Mouse (Mus musculus) limb, embryonic 15.5 days (tissue): Measurements from ENCODE around the gene Tuba1a. TPM values are rescaled to one million over a fixed set of nuclear protein-coding genes. Genes with fewer than 3 reads are reported as not detected.
"Not testable (repeated sequence)": the region's sequence is repeated elsewhere in the genome, so short reads cannot be mapped to it uniquely, and the experiment has no call there.

Experiments
- ATAC-seq: fragments of 200-750 bp; cut with Nextera tagmentation; 2 replicates; pipeline ENCODE4 v1.8.0; 2017; ENCODE audit warnings: low read depth, moderate TSS enrichment; ENCODE audit not compliant: insufficient number of reproducible peaks, low FRiP score, low TSS enrichment
- H3K27ac ChIP-seq: fragments of 300-500 bp; sonication (generic); 2 replicates; pipeline ENCODE4 v1.5.1; 2015; ENCODE audit warnings: moderate library complexity, mild to moderate bottlenecking, inconsistent platforms
- H3K27me3 ChIP-seq: fragments of 300-500 bp; sonication (generic); 2 replicates; pipeline ENCODE4 v1.6.1; 2015; ENCODE audit warnings: inconsistent platforms
- H3K36me3 ChIP-seq: fragments of 300-500 bp; sonication (generic); 2 replicates; pipeline ENCODE4 v1.6.1; 2015; ENCODE audit warnings: inconsistent platforms
- H3K4me1 ChIP-seq: fragments of 300-500 bp; sonication (generic); 2 replicates; pipeline ENCODE4 v1.6.1; 2015; ENCODE audit warnings: inconsistent platforms
- H3K4me2 ChIP-seq: fragments of 300-500 bp; sonication (generic); 2 replicates; pipeline ENCODE4 v1.6.1; 2015; ENCODE audit warnings: mild to moderate bottlenecking, inconsistent platforms
- H3K4me3 ChIP-seq: fragments of 300-500 bp; sonication (generic); 2 replicates; pipeline ENCODE4 v1.5.1; 2015; ENCODE audit warnings: mild to moderate bottlenecking, inconsistent platforms
- H3K9ac ChIP-seq: fragments of 300-500 bp; sonication (generic); 2 replicates; pipeline ENCODE4 v1.6.1; 2015; ENCODE audit warnings: inconsistent platforms
- H3K9me3 ChIP-seq: fragments of 300-500 bp; sonication (generic); 2 replicates; pipeline ENCODE4 v1.6.1; 2016; ENCODE audit warnings: inconsistent platforms
- WGBS: fragments of 180-500 bp; shearing (Covaris S2); methylation state at CpG from one replicate; pipeline ENCODE4 v1.1.7; 2015; 5-methylcytosine and 5-hydroxymethylcytosine counted together
- polyA plus RNA-seq: library from polyadenylated mRNA; unstranded; fragments of >200 nt; fragmentation: Nextera tagmentation; extraction: Ambion mirVana; gene quantifications from 2 replicates; pipeline ENCODE4 v1.2.1, GENCODE M21; 2015

Tuba1a gene
- polyA plus RNA-seq, 1 experiment from 2014 or later = 1,206 TPM

- WGBS = 80% methylated on average over 6 of the region's 6 CpGs
- H3K4me2 ChIP-seq = no peak overlapping the region
- H3K9ac ChIP-seq = no peak overlapping the region
- no peak for ATAC-seq
- no peaks in the 10 kb centered on the region for H3K9me3 ChIP-seq
- H3K36me3 ChIP-seq = no peaks in the 10 kb centered on the region
- H3K4me1 ChIP-seq = peaks cover 39% of the 10 kb centered on the region
- H3K4me3 ChIP-seq = no peak overlapping the region
- no peaks in the 10 kb centered on the region for H3K27me3 ChIP-seq
- H3K27ac ChIP-seq = no peak overlapping the region
Measured at GRCm38 (mm10) chr15:98982100-98982499, 28.6 kb upstream of the Tuba1a start.

- Histone ChIP-seq H3K36me3 (no peaks in the 10 kb centered on the region), H3K9me3 (no peaks in the 10 kb centered on the region), H3K27me3 (no peaks in the 10 kb centered on the region), H3K4me3 (no peak overlapping the region), H3K4me2 (no peak overlapping the region), H3K4me1 (peaks cover 26% of the 10 kb centered on the region), H3K9ac (no peak overlapping the region), H3K27ac (no peak overlapping the region)
- WGBS = 51% methylated on average over 7 of the region's 7 CpGs
- no peak for ATAC-seq
Measured at GRCm38 (mm10) chr15:98980012-98980614, 26.6 kb upstream of the Tuba1a start.

- WGBS = 38% methylated on average over 20 of the region's 20 CpGs
- peak overlapping the region; percentile 69; the same call in 1 of the 2 replicates for H3K27ac ChIP-seq
- no peak overlapping the region for H3K4me2 ChIP-seq
Measured at GRCm38 (mm10) chr15:98978409-98979172, 25.1 kb upstream of the Tuba1a start.

GRCm38 (mm10) chr15:98977759-98978408, 24.4 kb upstream of the Tuba1a start:
- H3K9ac ChIP-seq = no peak overlapping the region
- no peaks in the 10 kb centered on the region for H3K9me3 ChIP-seq
- no peaks in the 10 kb centered on the region for H3K27me3 ChIP-seq
- 0 out of 2 replicates have a peak overlapping the region, but pooled peaks have one; percentile 3 for H3K4me2 ChIP-seq
- H3K4me1 ChIP-seq = peaks cover 21% of the 10 kb centered on the region
- no peaks in the 10 kb centered on the region for H3K36me3 ChIP-seq
- ATAC-seq = no peak
- 45% methylated on average over 14 of the region's 14 CpGs for whole genome bisulfite sequencing
- H3K27ac ChIP-seq = peak overlapping the region; percentile 69
- no peak overlapping the region for H3K4me3 ChIP-seq

More at GRCm38 (mm10) chr15:98978409-98979172, 25.1 kb upstream of the Tuba1a start:
- H3K4me3 ChIP-seq = no peak overlapping the region
- no peak for ATAC-seq
- H3K4me1 ChIP-seq = peaks cover 21% of the 10 kb centered on the region
- H3K9me3 ChIP-seq = no peaks in the 10 kb centered on the region
- H3K27me3 ChIP-seq = no peaks in the 10 kb centered on the region
- H3K9ac ChIP-seq = no peak overlapping the region
- no peaks in the 10 kb centered on the region for H3K36me3 ChIP-seq

GRCm38 (mm10) chr15:98976763-98977758, 23.6 kb upstream of the Tuba1a start:
- H3K4me3 ChIP-seq = no peak overlapping the region
- H3K4me2 ChIP-seq = no peak overlapping the region
- 56% methylated on average over 21 of the region's 21 CpGs for WGBS
- no peaks in the 10 kb centered on the region for H3K27me3 ChIP-seq
- H3K9ac ChIP-seq = no peak overlapping the region
- H3K4me1 ChIP-seq = peaks cover 21% of the 10 kb centered on the region
- peak overlapping the region; percentile 69 for H3K27ac ChIP-seq
- no peaks in the 10 kb centered on the region for H3K36me3 ChIP-seq
- no peaks in the 10 kb centered on the region for H3K9me3 ChIP-seq
- ATAC-seq = no peak

GRCm38 (mm10) chr15:98973015-98973614, 19.6 kb upstream of the Tuba1a start:
- Histone ChIP-seq H3K4me2 (no peak overlapping the region), H3K9ac (no peak overlapping the region), H3K36me3 (no peaks in the 10 kb centered on the region), H3K27ac (peak overlapping the region; percentile 38; the same call in 1 of the 2 replicates), H3K9me3 (no peaks in the 10 kb centered on the region), H3K27me3 (no peaks in the 10 kb centered on the region), H3K4me3 (no peak overlapping the region), H3K4me1 (peaks cover 29% of the 10 kb centered on the region)
- 68% methylated on average over 9 of the region's 9 CpGs for WGBS
- ATAC-seq = no peak

- not testable (repeated sequence) for H3K27ac ChIP-seq, H3K4me2 ChIP-seq, H3K36me3 ChIP-seq, H3K9me3 ChIP-seq, H3K9ac ChIP-seq, H3K4me3 ChIP-seq, ATAC-seq, H3K27me3 ChIP-seq
- peaks cover 16% of the 10 kb centered on the region for H3K4me1 ChIP-seq
- 77% methylated on average over 15 of the region's 15 CpGs for WGBS
Measured at GRCm38 (mm10) chr15:98971576-98972320, 18.2 kb upstream of the Tuba1a start.

- H3K9ac ChIP-seq = no peak overlapping the region
- ATAC-seq = no peak
- no peaks in the 10 kb centered on the region for H3K27me3 ChIP-seq
- H3K4me2 ChIP-seq = no peak overlapping the region
- no peaks in the 10 kb centered on the region for H3K36me3 ChIP-seq
- H3K4me1 ChIP-seq = peaks cover 16% of the 10 kb centered on the region
- 29% methylated on average over 4 of the region's 4 CpGs for WGBS
- H3K4me3 ChIP-seq = no peak overlapping the region
- H3K9me3 ChIP-seq = no peaks in the 10 kb centered on the region
- no peak overlapping the region for H3K27ac ChIP-seq
Measured at GRCm38 (mm10) chr15:98971111-98971510, 17.6 kb upstream of the Tuba1a start.

GRCm38 (mm10) chr15:98969372-98970101, 16.0 kb upstream of the Tuba1a start:
- no peak overlapping the region for H3K4me3 ChIP-seq
- no peaks in the 10 kb centered on the region for H3K27me3 ChIP-seq
- H3K4me1 ChIP-seq = peaks cover 16% of the 10 kb centered on the region
- no peak for ATAC-seq
- no peaks in the 10 kb centered on the region for H3K36me3 ChIP-seq
- no peaks in the 10 kb centered on the region for H3K9me3 ChIP-seq
- no peak overlapping the region for H3K4me2 ChIP-seq
- 25% methylated on average over 16 of the region's 16 CpGs for WGBS
- H3K27ac ChIP-seq = peak overlapping the region; percentile 62
- H3K9ac ChIP-seq = no peak overlapping the region

GRCm38 (mm10) chr15:98968701-98969371, 15.3 kb upstream of the Tuba1a start:
- peak overlapping the region; percentile 51 for H3K27ac ChIP-seq
- no peak overlapping the region for H3K9ac ChIP-seq
- no peaks in the 10 kb centered on the region for H3K27me3 ChIP-seq
- peaks cover 16% of the 10 kb centered on the region for H3K4me1 ChIP-seq
- no peaks in the 10 kb centered on the region for H3K9me3 ChIP-seq
- no peak overlapping the region for H3K4me3 ChIP-seq
- no peaks in the 10 kb centered on the region for H3K36me3 ChIP-seq
- 22% methylated on average over 12 of the region's 12 CpGs for WGBS
- ATAC-seq = no peak
- H3K4me2 ChIP-seq = no peak overlapping the region
